Mouse (Mus musculus): ENCODE data around the gene Kcnq1. TPM values are rescaled to one million over a fixed set of nuclear protein-coding genes. Genes with fewer than 3 reads are reported as not detected.
A peak's percentile ranks its signal among the peaks of the same experiment; 100 is the strongest.

The Kcnq1 gene
- polyA plus RNA-seq, 1 experiment from 2014 or later = 9.6 TPM

DNA sequence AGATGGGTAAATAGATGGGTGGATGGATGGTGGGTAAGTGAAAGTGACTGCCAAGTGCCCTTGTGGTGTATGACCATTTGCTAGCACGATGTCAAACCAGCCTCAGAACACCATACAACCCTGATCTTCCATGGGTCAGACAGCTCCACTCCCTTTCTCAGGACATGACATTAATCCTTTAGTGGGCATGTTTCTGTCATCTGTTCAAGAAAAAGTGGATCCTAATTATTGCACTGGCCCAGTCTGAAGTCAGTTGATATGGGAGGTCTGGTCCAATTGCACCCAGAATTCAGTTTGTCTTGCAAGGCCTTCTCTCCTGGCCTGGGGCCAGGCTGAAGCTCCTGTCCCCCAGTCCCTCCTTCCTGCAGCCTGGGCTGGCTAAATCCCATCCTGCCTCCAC lies 332.8 kb downstream of the Kcnq1 start:
- peaks cover 12% of the 10 kb centered on the region for H3K27me3 ChIP-seq (ENCODE audit: control insufficient read depth, insufficient read depth, low read depth, low read length)
- H3K4me1 ChIP-seq (replicated peaks; ENCODE audit: control insufficient read depth, insufficient read depth, low read length) = peaks cover 5% of the 10 kb centered on the region; the same call in 1 of the 2 replicates
- H3K9ac ChIP-seq (ENCODE audit: low read length) = no peak overlapping the region
- WGBS = 83% methylated on average over 1 of the region's 1 CpGs
- H3K36me3 ChIP-seq (ENCODE audit: control insufficient read depth, insufficient read depth, low read length) = no peaks in the 10 kb centered on the region
- no peak overlapping the region for H3K4me3 ChIP-seq (ENCODE audit: low read length)
- no peak for ATAC-seq (ENCODE audit: low read depth)
- no peaks in the 10 kb centered on the region for H3K9me3 ChIP-seq (ENCODE audit: control insufficient read depth, low read length)
- no peak overlapping the region for H3K4me2 ChIP-seq (ENCODE audit: low read depth, low read length)
- H3K27ac ChIP-seq (ENCODE audit: low read length) = no peak overlapping the region

DNA sequence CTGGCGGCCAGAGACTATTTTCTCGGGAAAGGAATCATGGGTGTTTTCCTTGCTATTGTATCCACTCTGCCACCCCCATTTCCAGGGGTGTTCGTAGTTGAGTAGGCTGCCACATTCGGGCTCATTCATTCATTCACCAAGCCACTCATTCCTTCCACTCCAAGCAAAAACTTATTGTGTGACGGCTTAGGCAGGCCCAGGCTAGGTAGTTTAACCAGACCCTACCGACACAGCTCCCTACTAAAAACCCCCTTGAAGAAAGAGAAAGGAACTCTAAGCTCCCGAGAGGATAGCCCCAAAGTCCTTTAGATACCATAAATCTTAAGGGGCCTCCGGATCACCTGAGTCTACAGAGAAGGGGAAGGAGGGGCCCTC lies 338.4 kb downstream of the Kcnq1 start:
- WGBS = 55% methylated on average over 8 of the region's 8 CpGs
- no peak for ATAC-seq (ENCODE audit: low read depth)
- H3K36me3 ChIP-seq (ENCODE audit: control insufficient read depth, insufficient read depth, low read length) = no peaks in the 10 kb centered on the region
- peaks cover 45% of the 10 kb centered on the region for H3K27me3 ChIP-seq (ENCODE audit: control insufficient read depth, insufficient read depth, low read depth, low read length)
- H3K9me3 ChIP-seq (ENCODE audit: control insufficient read depth, low read length) = no peaks in the 10 kb centered on the region
- H3K4me2 ChIP-seq (ENCODE audit: low read depth, low read length) = no peak overlapping the region
- no peak overlapping the region; the same call in 1 of the 2 replicates for H3K9ac ChIP-seq (ENCODE audit: low read length)
- no peak overlapping the region for H3K27ac ChIP-seq (ENCODE audit: low read length)
- H3K4me1 ChIP-seq (replicated peaks; ENCODE audit: control insufficient read depth, insufficient read depth, low read length) = peaks cover 10% of the 10 kb centered on the region
- H3K4me3 ChIP-seq (ENCODE audit: low read length) = no peak overlapping the region

GRCm38 (mm10) chr7:143444955-143445648 lies 338.9 kb downstream of the Kcnq1 start:
- peak overlapping the region; percentile 59 for H3K9ac ChIP-seq (ENCODE audit: low read length)
- H3K36me3 ChIP-seq (ENCODE audit: control insufficient read depth, insufficient read depth, low read length) = no peaks in the 10 kb centered on the region
- peak overlapping the region; percentile 44 for H3K4me3 ChIP-seq (ENCODE audit: low read length)
- ATAC-seq (ENCODE audit: low read depth) = peak; percentile 58
- H3K9me3 ChIP-seq (ENCODE audit: control insufficient read depth, low read length) = no peaks in the 10 kb centered on the region
- H3K4me2 ChIP-seq (ENCODE audit: low read depth, low read length) = peak overlapping the region; percentile 69
- no peak overlapping the region for H3K27ac ChIP-seq (ENCODE audit: low read length)
- H3K27me3 ChIP-seq (ENCODE audit: control insufficient read depth, insufficient read depth, low read depth, low read length) = peaks cover 45% of the 10 kb centered on the region
- peaks cover 10% of the 10 kb centered on the region for H3K4me1 ChIP-seq (replicated peaks; ENCODE audit: control insufficient read depth, insufficient read depth, low read length)
- 5% methylated on average over 55 of the region's 55 CpGs for WGBS

- H3K4me2 ChIP-seq (ENCODE audit: low read depth, low read length) = peak overlapping the region; percentile 69
- peaks cover 10% of the 10 kb centered on the region for H3K4me1 ChIP-seq (replicated peaks; ENCODE audit: control insufficient read depth, insufficient read depth, low read length)
- H3K9ac ChIP-seq (ENCODE audit: low read length) = peak overlapping the region; percentile 59
- no peak overlapping the region for H3K27ac ChIP-seq (ENCODE audit: low read length)
- H3K36me3 ChIP-seq (ENCODE audit: control insufficient read depth, insufficient read depth, low read length) = no peaks in the 10 kb centered on the region
- peak overlapping the region; percentile 44 for H3K4me3 ChIP-seq (ENCODE audit: low read length)
- 7% methylated on average over 53 of the region's 53 CpGs for WGBS
- H3K27me3 ChIP-seq (ENCODE audit: control insufficient read depth, insufficient read depth, low read depth, low read length) = peaks cover 45% of the 10 kb centered on the region
- H3K9me3 ChIP-seq (ENCODE audit: control insufficient read depth, low read length) = no peaks in the 10 kb centered on the region
- ATAC-seq (ENCODE audit: low read depth) = peak; percentile 63
These were observed 339.7 kb downstream of the Kcnq1 start for GRCm38 (mm10) chr7:143445651-143446460.

GRCm38 (mm10) chr7:143447130-143447529 lies 341.0 kb downstream of the Kcnq1 start:
- ATAC-seq (ENCODE audit: low read depth) = no peak
- 71% methylated on average over 2 of the region's 2 CpGs for WGBS
- Histone ChIP-seq H3K9ac (ENCODE audit: low read length) (no peak overlapping the region), H3K36me3 (ENCODE audit: control insufficient read depth, insufficient read depth, low read length) (no peaks in the 10 kb centered on the region), H3K27ac (ENCODE audit: low read length) (no peak overlapping the region), H3K9me3 (ENCODE audit: control insufficient read depth, low read length) (no peaks in the 10 kb centered on the region), H3K4me2 (ENCODE audit: low read depth, low read length) (no peak overlapping the region), H3K27me3 (ENCODE audit: control insufficient read depth, insufficient read depth, low read depth, low read length) (peaks cover 45% of the 10 kb centered on the region), H3K4me3 (ENCODE audit: low read length) (no peak overlapping the region), H3K4me1 (replicated peaks; ENCODE audit: control insufficient read depth, insufficient read depth, low read length) (peaks cover 10% of the 10 kb centered on the region)

GRCm38 (mm10) chr7:143458963-143459331 lies 352.8 kb downstream of the Kcnq1 start:
- peaks cover 4% of the 10 kb centered on the region; the same call in 1 of the 2 replicates for H3K4me1 ChIP-seq (replicated peaks; ENCODE audit: control insufficient read depth, insufficient read depth, low read length)
- peak overlapping the region; percentile 78 for H3K9ac ChIP-seq (ENCODE audit: low read length)
- H3K4me2 ChIP-seq (ENCODE audit: low read depth, low read length) = peak overlapping the region; percentile 60
- H3K27me3 ChIP-seq (ENCODE audit: control insufficient read depth, insufficient read depth, low read depth, low read length) = no peaks in the 10 kb centered on the region
- H3K36me3 ChIP-seq (ENCODE audit: control insufficient read depth, insufficient read depth, low read length) = no peaks in the 10 kb centered on the region
- 13% methylated on average over 38 of the region's 38 CpGs for WGBS
- peak overlapping the region; percentile 73 for H3K27ac ChIP-seq (ENCODE audit: low read length)
- H3K4me3 ChIP-seq (ENCODE audit: low read length) = peak overlapping the region; percentile 63
- ATAC-seq (ENCODE audit: low read depth) = no peak
- peaks cover 25% of the 10 kb centered on the region for H3K9me3 ChIP-seq (ENCODE audit: control insufficient read depth, low read length)

- Histone ChIP-seq H3K27me3 (ENCODE audit: control insufficient read depth, insufficient read depth, low read depth, low read length) (no peaks in the 10 kb centered on the region), H3K27ac (ENCODE audit: low read length) (peak overlapping the region; percentile 73), H3K4me3 (ENCODE audit: low read length) (peak overlapping the region; percentile 63), H3K4me1 (replicated peaks; ENCODE audit: control insufficient read depth, insufficient read depth, low read length) (peaks cover 4% of the 10 kb centered on the region), H3K9me3 (ENCODE audit: control insufficient read depth, low read length) (peaks cover 25% of the 10 kb centered on the region), H3K36me3 (ENCODE audit: control insufficient read depth, insufficient read depth, low read length) (no peaks in the 10 kb centered on the region), H3K4me2 (ENCODE audit: low read depth, low read length) (peak overlapping the region; percentile 60), H3K9ac (ENCODE audit: low read length) (peak overlapping the region; percentile 78)
- ATAC-seq (ENCODE audit: low read depth) = peak; percentile 43
- WGBS = 30% methylated on average over 95 of the region's 100 CpGs
These were observed 353.4 kb downstream of the Kcnq1 start for GRCm38 (mm10) chr7:143459332-143460211.

- peaks cover 25% of the 10 kb centered on the region for H3K9me3 ChIP-seq (ENCODE audit: control insufficient read depth, low read length)
- ATAC-seq (ENCODE audit: low read depth) = peak; percentile 0; the same call in 1 of the 2 replicates
- H3K27me3 ChIP-seq (ENCODE audit: control insufficient read depth, insufficient read depth, low read depth, low read length) = no peaks in the 10 kb centered on the region
- peaks cover 12% of the 10 kb centered on the region for H3K4me1 ChIP-seq (replicated peaks; ENCODE audit: control insufficient read depth, insufficient read depth, low read length)
- H3K4me3 ChIP-seq (ENCODE audit: low read length) = peak overlapping the region; percentile 63
- H3K27ac ChIP-seq (ENCODE audit: low read length) = peak overlapping the region; percentile 73
- H3K9ac ChIP-seq (ENCODE audit: low read length) = peak overlapping the region; percentile 78
- peak overlapping the region; percentile 60 for H3K4me2 ChIP-seq (ENCODE audit: low read depth, low read length)
- no peaks in the 10 kb centered on the region for H3K36me3 ChIP-seq (ENCODE audit: control insufficient read depth, insufficient read depth, low read length)
- WGBS = 29% methylated on average over 60 of the region's 60 CpGs
These were observed 354.2 kb downstream of the Kcnq1 start for GRCm38 (mm10) chr7:143460217-143460834.

Data from lung, embryonic 16.5 days (tissue).